Mouse (Mus musculus) embryonic stem cell, embryonic (primary cell): ENCODE measurements around the gene Dpagt1.

Experiments
- CTCF ChIA-PET, 4 experiments: fragments of 300-600 bp in 2 of 4; fragments of 350-600 bp in 2 of 4; sonication (Branson Sonifier 250); formaldehyde crosslinking; loops; one replicate each; lab custom pipeline; 2022; ENCODE audit warnings: inconsistent platforms in 2 of 4; lab: Charles Lee
- POLR2A ChIA-PET, 4 experiments: fragments of 300-600 bp in 2 of 4; fragments of 350-600 bp in 2 of 4; sonication (Branson Sonifier 250); formaldehyde crosslinking; loops; one replicate each; lab custom pipeline; 2022; ENCODE audit warnings: antibody characterized with exemption in 4 of 4, inconsistent platforms in 1 of 4; lab: Charles Lee

The Dpagt1 gene

GRCm38 (mm10) chr9:44364480-44364879, 38.7 kb downstream of the Dpagt1 start:
- ChIA-PET CTCF (interaction anchor here in 3 of 4 experiments (0.5 to 2.0 kb wide), 17 partner anchors 9 to 291 kb away, joined by 3 to 18 read pairs (median 3); partner anchors contain the start of genes Hmbs (in 2 of the 3), Hyou1 (in 2 of the 3) and Ccdc84 (in 1 of the 3)), POLR2A (interaction anchor here in 3 of 4 experiments (0.5 to 8.7 kb wide), 19 partner anchors 9 to 307 kb away, joined by 3 to 120 read pairs (median 3); partner anchors contain the start of genes Hyou1 (in 3 of the 3), H2afx (in 2 of the 3), Dpagt1 (in 1 of the 3) and Hmbs (in 1 of the 3))

GRCm38 (mm10) chr9:44373386-44373785, 47.6 kb downstream of the Dpagt1 start:
- ChIA-PET POLR2A (interaction anchor here in 2 of 4 experiments (0.9 to 1.6 kb wide), 4 partner anchors 9 to 12 kb away, joined by 3 to 9 read pairs (median 5); partner anchors contain the start of gene Vps11 (in 2 of the 2)), CTCF (interaction anchor here in 1 of 4 experiments (0.6 to 1.2 kb wide), 3 partner anchors 9 to 213 kb away, joined by 3 to 18 read pairs (median 8); partner anchors contain the start of gene Vps11)

GRCm38 (mm10) chr9:44376141-44376540, 50.3 kb downstream of the Dpagt1 start:
- POLR2A ChIA-PET = interaction anchor here in 2 of 4 experiments (0.6 to 12.1 kb wide), 7 partner anchors 8 to 177 kb away, joined by 3 to 160 read pairs (median 13); partner anchors contain the start of genes H2afx (in 2 of the 2), Rps25 (in 1 of the 2), Trappc4 (in 1 of the 2) and Vps11 (in 1 of the 2)
- CTCF ChIA-PET = no interaction called here

- POLR2A ChIA-PET = interaction anchor here (0.6 to 12.1 kb wide), 15 partner anchors 11 to 128 kb away, joined by 3 to 160 read pairs (median 3); partner anchors contain the start of genes Vps11 (in 2 of the 4), H2afx (in 1 of the 4), Rps25 (in 1 of the 4) and Slc37a4 (in 1 of the 4)
- CTCF ChIA-PET = interaction anchor here in 2 of 4 experiments (0.6 to 1.3 kb wide), 4 partner anchors 13 to 1420 kb away, joined by 3 to 4 read pairs (median 3); partner anchors contain the start of gene Slc37a4 (in 1 of the 2)
Observed at GRCm38 (mm10) chr9:44377335-44377734, 51.5 kb downstream of the Dpagt1 start.

- ChIA-PET POLR2A (interaction anchor here in 3 of 4 experiments (0.5 to 12.1 kb wide), 66 partner anchors 10 to 389 kb away, joined by 3 to 160 read pairs (median 10); partner anchors contain the start of genes Cbl (in 3 of the 3), H2afx (in 3 of the 3), Hmbs (in 3 of the 3) and Slc37a4 (in 3 of the 3)), CTCF (interaction anchor here in 3 of 4 experiments (0.9 to 2.0 kb wide), 11 partner anchors 10 to 284 kb away, joined by 3 to 29 read pairs (median 6); partner anchors contain the start of genes C2cd2l (in 1 of the 3), Ccdc84 (in 1 of the 3) and Vps11 (in 1 of the 3))
Observed at GRCm38 (mm10) chr9:44378153-44378730, 52.4 kb downstream of the Dpagt1 start.

- CTCF ChIA-PET = interaction anchor here (0.5 to 2.0 kb wide), 29 partner anchors 9 to 285 kb away, joined by 3 to 29 read pairs (median 4); partner anchors contain the start of genes Vps11 (in 3 of the 4), Bcl9l (in 1 of the 4), C2cd2l (in 1 of the 4) and Ccdc84 (in 1 of the 4)
- POLR2A ChIA-PET = interaction anchor here (0.5 to 12.1 kb wide), 104 partner anchors 9 to 395 kb away, joined by 3 to 160 read pairs (median 5); partner anchors contain the start of genes Vps11 (in 4 of the 4), Cbl (in 3 of the 4), Ccdc84 (in 3 of the 4) and H2afx (in 3 of the 4)
Observed at GRCm38 (mm10) chr9:44379054-44379834, 53.4 kb downstream of the Dpagt1 start, which contains the start of gene Hyou1. Gene Hyou1 (plus strand): TSS chr9:44379490.

GRCm38 (mm10) chr9:44379862-44380261, 54.0 kb downstream of the Dpagt1 start:
- POLR2A ChIA-PET = interaction anchor here (0.6 to 12.1 kb wide), 77 partner anchors 8 to 388 kb away, joined by 3 to 160 read pairs (median 7); partner anchors contain the start of genes Vps11 (in 4 of the 4), Cbl (in 3 of the 4), Ccdc84 (in 3 of the 4) and H2afx (in 3 of the 4)

More at GRCm38 (mm10) chr9:44379862-44380261, 54.0 kb downstream of the Dpagt1 start:
- CTCF ChIA-PET = interaction anchor here (0.6 to 2.0 kb wide), 20 partner anchors 9 to 286 kb away, joined by 3 to 29 read pairs (median 4); partner anchors contain the start of genes Vps11 (in 3 of the 4), Bcl9l (in 1 of the 4), Ccdc84 (in 1 of the 4) and H2afx (in 1 of the 4)
